In genomic region chr4:76260686-76261085, GRCm38 (mm10) we compare ENCODE assay signal across 16 mouse cellular contexts.
DNase-seq lines count a peak whose midpoint lies in the region; ATAC-seq lines count a peak whose summit lies in the region.
"Had no signal": no experiment of that assay in that cellular context is flagged by ENCODE, and none has a peak within 500 bp of the region (broad histone marks: within the 10 kb centered on the region; RNA-seq: fewer than 3 reads in every experiment).

No protein-coding gene starts in this region.

- whole genome bisulfite sequencing in neural tube, embryonic 15.5 days: 98% methylated on average over 1 of the region's 1 CpGs

- peaks cover 15% of the 10 kb centered on the region for H3K4me1 ChIP-seq in neural tube, embryonic 15.5 days

- ATAC-seq in neural tube, embryonic 15.5 days (ENCODE audit: low FRiP score): 0 out of 2 replicates have a peak, but pooled peaks have one; percentile 19

- DNase-seq in adrenal gland, adult (ENCODE audit: inconsistent age in 2 of 2, low spot score in 1 of 2): peak; percentile 5 to 26
- no peak for DNase-seq in adrenal gland, postnatal 25 days
- DNase-seq in left cerebral cortex, postnatal 4 days: peak; percentile 56
- no peak for DNase-seq in left cerebral cortex, adult 11 months (ENCODE audit: low spot score)
- DNase-seq in cerebellum, postnatal 14 days: peak; percentile 59 to 82
- DNase-seq in Muller cell, postnatal 12 days (ENCODE audit: inconsistent ontology term): no peak
- no peak for DNase-seq in heart, postnatal 36 days
- DNase-seq: adrenal gland, postnatal 14 days; heart, postnatal 10 days; kidney, adult 11 months; kidney, postnatal 10 days; layer of hippocampus, adult 9-11 months; liver; lung, embryonic 14.5 days; thymus, postnatal 25 days had no signal

- no peak overlapping the region for H3K27ac ChIP-seq in neural tube, embryonic 15.5 days (replicated peaks)

- no peak overlapping the region for H3K4me3 ChIP-seq in neural tube, embryonic 15.5 days (replicated peaks)

- no peak overlapping the region for H3K9ac ChIP-seq in neural tube, embryonic 15.5 days (replicated peaks)
- H3K9ac ChIP-seq: lung, embryonic 14.5 days had no signal

- no peaks in the 10 kb centered on the region for H3K36me3 ChIP-seq in neural tube, embryonic 15.5 days

- no peak overlapping the region for H3K4me2 ChIP-seq in neural tube, embryonic 15.5 days
- H3K4me2 ChIP-seq: lung, embryonic 14.5 days had no signal

- no peaks in the 10 kb centered on the region for H3K9me3 ChIP-seq in neural tube, embryonic 15.5 days (replicated peaks)

- intact Hi-C loops in left cerebral cortex, postnatal 4 days (cut with DNase I): no loop called here
- intact Hi-C loops in heart, postnatal 36 days (cut with DNase I): no loop called here

- H3K27me3 ChIP-seq in neural tube, embryonic 15.5 days (replicated peaks): no peaks in the 10 kb centered on the region

Comparison
In these comparisons a context has a peak if more than half of its experiments do, and no peak if none do; other contexts are left out.
1. DNase-seq: peak in adrenal gland, adult (2 of 2), left cerebral cortex, postnatal 4 days (single experiment) and cerebellum, postnatal 14 days (2 of 2); none in adrenal gland, postnatal 25 days (single experiment), left cerebral cortex, adult 11 months (single experiment), Muller cell, postnatal 12 days (single experiment) and heart, postnatal 36 days (0 of 2).